Mouse (Mus musculus): ENCODE measurements around the gene Rgs9.
"Not testable (repeated sequence)": the region's sequence is repeated elsewhere in the genome, so short reads cannot be mapped to it uniquely, and the experiment has no call there.

Rgs9 gene

DNA sequence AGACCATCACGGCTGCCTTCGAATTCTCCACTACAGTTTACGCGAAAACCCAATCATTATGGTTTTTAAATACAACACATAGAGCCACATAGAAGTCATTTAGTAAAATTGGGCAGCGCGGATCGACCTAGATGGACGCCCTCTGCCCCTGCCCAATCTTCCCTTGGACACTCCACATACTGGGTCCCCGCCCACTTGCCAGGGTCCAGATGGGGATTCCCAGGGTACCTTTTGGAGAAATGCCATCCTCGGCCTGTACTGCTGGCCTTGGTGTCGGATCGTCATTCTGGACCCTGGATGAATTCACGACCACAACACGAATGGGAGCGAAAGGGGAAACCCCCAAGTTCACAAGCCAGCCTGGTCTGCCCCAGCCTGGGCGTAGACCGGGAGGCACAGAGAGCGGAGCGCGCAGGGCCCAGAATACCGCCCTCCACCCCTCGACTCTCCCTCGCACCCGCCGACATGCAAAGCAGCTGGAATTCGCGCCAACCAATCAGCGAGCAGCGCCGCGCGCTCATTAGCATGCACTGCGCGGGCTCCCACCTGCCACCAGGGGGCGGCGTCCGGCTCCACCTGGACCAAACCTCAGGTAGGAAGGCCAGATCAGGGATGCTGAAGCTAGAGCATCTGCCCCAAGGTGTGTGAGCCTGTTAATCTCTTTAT lies at the start of gene Rgs9:
Gene Rgs9, minus strand, starts transcription at position 420 of the 666 bp plus-strand sequence.
- peak; percentile 87 for DNase-seq (ENCODE audit: low spot score)

DNA sequence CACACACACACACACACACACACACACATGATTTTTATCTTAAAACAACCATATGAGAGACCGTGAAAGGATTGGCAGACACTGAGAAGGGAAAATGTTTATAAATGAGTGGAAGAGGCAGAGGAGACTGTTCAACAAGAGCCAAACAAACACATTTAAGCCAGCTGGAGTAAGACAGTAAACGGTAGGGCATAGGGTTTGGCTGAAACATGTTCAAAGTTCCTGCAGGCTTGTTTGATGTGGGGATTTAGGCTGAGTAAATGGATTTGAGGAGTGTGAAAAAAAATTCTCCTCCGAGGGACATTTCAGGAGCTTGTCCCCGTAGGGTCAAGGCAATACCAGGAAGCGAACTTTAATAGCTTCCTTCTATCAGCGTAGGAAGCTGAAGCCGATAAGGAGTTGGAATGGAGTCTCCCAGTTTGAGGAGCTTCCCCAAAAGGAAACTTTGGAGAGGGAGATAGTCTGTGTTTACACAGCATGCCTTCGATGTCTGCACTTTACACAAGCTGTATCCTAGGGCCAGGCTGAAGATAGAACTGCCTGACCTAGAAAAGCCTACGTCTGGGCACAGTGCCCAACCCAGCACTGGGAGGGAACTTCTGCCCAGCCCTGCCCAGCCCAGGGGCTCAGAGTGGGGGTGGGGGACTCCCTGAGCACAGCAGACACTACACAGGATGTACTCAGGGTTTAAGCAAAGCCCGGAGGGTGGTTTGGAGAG lies 49.5 kb upstream of the Rgs9 start:
- DNase-seq (ENCODE audit: low spot score), result peak; percentile 70

DNA sequence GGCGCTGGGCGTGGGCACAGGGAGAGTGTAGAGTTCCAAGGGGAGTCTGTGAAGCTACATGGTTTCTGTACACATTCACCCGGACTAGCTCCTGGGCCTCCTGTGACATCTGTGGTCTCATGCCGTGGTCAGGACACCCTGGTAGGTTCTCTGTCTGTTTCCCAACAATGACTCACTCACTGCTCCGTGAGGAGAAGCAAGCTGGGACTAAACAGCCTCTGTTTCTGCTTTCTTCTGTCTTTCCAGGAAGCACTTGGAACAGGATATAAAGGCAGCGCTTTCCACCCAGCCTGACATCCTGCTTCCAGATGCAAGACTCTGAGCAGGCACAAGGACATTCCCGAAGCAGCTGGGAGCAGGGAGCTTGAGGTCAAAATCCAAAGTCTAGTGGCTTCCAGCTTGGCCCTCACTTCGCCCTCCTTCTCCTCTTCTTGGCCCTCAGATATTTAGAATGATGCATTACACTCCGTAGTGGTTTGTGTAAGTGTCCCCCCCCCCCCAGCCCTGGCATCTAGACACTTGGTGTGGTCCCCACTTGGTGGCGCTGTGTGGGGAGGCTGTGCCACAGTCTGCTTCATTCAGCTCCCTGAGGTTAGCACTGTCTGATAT lies 46.2 kb upstream of the Rgs9 start:
- no peak for DNase-seq (ENCODE audit: low spot score)

DNA sequence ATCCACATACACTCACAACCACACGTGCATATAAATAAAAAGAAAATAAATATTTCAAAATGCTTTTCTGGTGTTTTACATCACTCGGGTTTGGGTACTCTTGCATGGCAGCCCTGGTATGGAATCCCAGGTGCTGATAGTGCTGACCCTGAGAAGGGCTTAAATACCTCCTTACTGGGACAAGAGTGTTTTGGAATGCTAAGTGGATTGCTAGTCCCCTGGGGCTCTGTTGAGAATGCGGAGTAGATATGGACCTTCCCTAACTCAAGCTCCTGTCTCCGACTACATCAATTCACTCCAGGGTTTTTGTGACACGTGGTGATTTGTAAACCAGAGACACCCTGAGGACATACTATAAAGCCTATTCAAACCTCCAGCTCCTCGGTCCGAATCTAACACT lies 45.6 kb upstream of the Rgs9 start:
- DNase-seq (ENCODE audit: low spot score), result no peak

DNA sequence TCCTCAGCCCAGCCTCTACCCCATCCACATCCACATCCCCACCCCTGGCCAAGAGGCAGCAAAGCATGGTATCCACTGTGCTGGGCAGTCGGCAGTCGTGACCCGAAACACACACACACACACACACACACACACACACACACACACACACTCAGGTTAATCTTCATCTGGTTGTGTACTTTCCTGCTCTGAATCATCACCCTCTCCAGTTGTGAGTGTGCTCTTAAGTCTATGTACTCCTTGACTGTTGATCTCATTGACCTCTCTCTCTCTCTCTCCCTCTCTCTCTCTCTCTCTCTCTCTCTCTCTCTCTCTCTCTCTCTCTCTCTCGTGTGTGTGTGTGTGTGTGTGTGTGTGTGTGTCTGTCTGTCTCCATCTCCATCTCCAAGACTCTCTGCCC lies 44.7 kb upstream of the Rgs9 start:
- not testable (repeated sequence) for DNase-seq (ENCODE audit: low spot score)

DNA sequence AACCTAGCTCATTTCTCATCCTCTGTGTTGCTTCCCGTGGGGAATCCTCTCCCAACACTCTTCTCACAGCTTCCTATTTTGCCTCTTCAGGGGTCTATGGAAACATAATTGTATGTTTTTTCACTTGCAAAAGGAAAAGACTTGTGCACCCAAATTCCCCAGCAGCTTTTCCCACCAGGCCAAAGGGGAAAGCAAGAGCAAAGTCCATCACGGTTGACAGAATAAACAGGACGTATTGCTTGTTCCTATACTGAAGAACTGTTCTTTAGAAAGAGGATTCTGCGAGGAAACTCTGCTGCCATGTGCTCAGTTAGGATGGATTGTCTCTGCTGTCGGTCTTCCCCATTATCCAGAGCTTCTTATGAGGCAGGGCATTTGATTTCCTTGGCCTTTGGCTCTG lies 42.6 kb upstream of the Rgs9 start:
- DNase-seq (ENCODE audit: low spot score), result no peak

DNA sequence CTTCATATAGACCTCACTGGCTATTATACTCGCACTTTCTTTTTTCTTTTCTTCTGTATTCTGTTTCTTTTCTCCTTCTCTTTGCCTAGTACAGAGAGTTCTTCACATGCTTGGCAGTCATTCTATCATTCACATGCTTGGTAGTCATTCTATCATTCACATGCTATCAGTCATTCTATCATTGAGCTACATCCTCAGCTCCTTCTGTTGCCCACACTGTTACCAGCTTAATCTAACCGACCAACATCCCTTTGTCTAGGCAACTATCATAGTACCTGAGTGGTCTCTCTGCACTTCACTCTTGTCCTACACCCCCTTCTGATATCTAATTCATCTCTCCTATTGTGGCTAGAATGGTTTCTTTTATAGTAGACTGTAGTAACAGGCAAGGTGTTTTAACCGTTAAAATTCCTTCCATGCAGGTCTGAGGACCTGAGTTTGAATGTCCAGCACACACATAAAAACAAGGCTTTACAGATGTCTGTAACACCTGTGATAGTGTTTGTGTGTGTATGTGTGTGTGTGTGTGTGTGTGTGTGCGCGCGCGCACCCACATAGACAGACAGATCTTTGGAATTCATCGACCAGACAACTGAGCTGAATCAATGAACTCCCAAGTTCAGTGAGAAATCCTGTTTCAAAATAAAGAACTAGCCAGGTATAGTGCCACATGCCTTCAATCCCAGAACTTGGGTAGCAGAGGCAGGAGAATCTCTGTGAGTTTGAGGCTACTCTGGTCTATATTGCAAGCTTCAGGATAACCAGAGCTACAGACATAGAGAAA lies 41.4 kb upstream of the Rgs9 start:
- DNase-seq (ENCODE audit: low spot score), result no peak

DNA sequence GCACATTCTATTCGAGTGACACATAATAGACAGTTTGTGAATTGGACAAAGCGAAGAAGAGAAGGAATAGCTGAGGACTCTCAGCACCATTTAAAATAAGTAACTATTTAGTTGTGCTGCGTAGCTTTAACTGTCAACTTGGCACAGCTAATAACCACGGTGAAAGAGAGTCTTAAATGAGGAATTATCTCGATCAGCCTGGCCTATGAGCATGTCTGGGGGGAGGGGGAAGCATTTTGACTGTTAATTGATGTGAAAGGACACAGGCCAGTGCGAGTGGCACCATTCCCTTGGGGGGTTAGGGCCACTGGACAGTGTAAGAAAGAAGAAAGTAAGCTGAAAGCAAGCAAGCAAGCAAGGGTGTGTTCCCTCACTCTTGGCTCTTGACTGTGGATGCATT lies 38.0 kb upstream of the Rgs9 start:
- DNase-seq (ENCODE audit: low spot score), result no peak

DNA sequence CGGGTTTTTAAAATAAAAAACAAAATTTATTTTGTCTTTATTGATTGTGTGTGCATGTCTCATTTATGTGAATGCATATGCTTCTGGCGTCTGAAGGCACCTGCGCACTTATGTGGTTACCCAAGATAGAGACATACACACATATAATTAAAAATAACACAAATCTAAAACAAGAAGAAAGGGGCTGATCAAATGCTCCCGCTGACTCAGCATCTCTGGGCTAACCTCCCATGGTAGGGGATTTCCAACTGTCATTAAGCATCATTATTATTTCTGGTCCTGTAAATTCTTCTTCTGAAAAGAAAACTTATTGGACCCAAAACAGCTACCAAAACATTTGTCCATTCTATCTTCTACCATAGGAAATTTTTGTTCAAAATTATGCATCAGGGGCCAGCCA lies 36.8 kb upstream of the Rgs9 start:
- no peak for DNase-seq (ENCODE audit: low spot score)

DNA sequence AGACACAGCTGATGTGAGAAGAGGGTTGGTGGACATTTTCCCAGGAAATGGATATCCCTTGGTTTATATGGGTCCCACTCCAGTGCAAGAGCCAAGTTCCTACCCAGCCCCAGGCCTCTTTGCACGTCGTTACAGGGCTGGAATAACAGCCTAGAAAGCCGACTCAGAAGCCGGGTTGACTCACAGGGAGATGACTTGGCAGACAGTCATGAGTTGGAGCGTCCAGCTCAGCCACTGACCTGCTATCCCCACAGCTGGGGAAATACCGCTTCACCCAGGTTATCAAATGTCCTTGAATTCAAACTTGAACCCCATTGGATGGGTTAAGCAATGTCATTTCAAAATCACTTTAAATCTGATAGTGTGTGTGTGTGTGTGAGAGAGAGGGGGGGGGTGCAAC lies 34.8 kb upstream of the Rgs9 start:
- no peak for DNase-seq (ENCODE audit: low spot score)

DNA sequence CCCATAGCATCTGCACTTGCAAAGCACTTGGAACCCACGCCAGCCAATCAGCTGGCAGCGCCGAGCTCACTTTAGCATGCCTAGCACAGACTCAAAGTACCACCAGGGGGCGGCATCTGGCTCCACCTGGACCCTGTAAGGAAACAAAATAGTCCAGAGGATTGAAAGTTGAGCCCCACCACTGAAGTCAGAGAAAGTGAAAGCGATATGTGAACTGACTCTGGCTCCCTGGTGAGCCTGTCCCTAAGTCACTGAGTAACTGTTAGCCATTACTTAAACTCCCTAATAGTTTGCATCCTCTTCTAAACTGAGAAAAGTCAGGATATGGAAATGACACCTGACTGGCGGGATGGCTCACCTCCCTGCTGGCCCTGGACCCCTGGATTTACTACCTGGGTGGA lies 33.5 kb upstream of the Rgs9 start:
- peak; percentile 91 for DNase-seq (ENCODE audit: low spot score)

DNA sequence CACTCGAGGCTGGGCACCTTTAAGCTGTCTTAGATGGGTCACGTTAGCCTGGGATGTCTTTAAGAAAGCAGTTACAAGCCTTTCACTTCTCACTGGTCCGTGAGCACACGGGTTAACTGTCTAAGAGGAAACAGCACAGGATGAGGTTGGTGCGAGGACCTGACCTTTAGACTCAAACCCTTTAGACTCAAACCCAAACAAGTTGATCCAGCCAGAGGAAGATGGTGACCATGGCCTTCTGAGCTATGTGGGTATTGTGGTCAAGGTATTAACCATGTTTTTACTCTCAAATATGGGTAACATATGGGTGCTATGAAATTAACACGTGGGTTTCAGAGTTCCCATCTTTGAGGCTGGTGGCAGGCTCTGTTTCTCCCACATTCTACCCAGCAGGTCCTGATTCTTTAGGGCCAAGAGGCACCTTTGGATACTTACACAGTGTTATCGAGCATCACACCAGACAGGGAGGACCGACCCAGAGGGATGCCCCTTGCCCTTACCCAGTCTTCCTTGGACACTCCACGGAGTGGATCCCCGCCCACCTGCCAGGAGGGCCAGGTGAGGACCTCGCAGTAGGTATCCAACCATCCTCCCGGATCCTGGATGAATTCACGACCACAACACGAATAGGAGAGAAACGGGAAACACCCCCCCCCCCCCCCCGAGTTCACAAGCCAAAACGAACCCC lies 32.9 kb upstream of the Rgs9 start:
- no peak for DNase-seq (ENCODE audit: low spot score)

DNA sequence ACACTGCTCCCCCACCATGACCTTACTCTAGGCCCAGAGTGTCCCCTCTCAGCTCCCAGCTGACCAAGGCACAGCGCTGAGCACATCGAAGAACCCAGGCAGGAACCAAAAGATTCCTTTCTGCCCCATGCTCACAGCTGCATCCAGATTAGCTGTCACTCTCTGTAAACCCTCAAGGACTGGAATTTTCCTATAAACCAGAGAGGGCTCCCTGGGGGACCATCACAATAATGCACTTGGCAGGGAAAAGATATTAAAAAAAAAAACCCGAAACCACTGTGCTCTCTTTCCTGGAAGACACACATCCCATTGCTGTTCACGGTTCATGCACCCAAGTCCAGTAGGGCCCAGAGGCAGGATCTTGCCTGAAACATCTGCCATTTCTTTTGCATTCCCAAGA lies 31.4 kb upstream of the Rgs9 start:
- DNase-seq (ENCODE audit: low spot score), result no peak

DNA sequence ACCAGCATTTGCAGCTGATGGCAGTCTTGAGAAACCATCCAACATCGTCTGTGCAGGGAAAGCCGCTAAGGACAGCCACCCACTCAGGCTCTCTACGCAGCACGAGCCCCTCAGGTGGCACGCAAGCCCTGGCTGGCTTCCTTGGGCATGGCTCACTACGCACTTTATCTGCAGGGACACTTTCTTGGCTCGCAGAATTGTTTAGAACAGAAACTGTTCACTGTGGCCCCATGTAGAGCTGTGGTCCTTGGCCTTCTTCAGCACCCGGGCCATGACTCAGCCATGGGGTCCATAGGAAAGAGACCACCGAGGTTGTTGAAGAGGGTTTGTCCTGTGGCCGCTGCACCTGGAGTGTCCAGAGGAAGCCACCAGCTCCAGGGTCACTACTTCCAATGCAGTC lies 30.0 kb upstream of the Rgs9 start:
- DNase-seq (ENCODE audit: low spot score), result no peak

DNA sequence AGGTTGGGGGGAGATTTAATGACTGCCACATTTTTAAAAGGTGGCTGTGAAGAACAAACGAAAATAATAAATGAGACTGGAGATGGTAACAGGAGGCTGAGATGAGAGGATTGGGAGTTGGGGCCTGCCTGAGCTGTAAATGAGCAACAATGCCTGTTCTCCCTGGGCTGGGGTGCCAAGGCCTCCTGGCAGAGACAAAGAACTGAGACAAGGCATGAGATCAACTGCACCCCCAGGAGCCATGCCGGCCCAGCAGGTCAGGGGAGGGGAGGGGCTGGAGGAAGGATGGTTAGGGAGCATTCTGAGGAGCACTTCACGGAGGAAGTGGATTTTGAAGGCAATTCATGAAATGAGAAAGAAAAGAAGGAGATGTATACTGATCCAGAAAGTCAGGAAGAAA lies 29.5 kb upstream of the Rgs9 start:
- DNase-seq (ENCODE audit: low spot score), result no peak

DNA sequence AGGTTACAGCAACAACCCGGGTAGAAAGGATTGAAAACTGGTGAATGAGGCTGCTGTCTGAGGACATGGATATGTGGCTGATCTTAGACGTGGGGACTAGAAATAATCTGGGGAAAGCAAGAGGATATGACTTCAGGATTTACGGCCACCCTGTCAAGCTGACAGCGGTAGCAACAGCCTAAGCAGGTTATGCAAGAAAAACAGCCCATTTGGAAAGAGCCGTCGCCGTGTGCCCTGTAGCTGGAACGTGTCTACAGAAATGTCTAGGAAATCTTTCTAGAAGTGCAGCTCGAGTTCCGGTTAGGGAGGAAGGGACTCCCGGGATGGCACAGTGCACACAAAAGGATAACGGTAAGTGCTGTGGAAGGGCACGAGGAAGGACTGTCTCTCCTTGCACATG lies 28.3 kb upstream of the Rgs9 start:
- no peak for DNase-seq (ENCODE audit: low spot score)

DNA sequence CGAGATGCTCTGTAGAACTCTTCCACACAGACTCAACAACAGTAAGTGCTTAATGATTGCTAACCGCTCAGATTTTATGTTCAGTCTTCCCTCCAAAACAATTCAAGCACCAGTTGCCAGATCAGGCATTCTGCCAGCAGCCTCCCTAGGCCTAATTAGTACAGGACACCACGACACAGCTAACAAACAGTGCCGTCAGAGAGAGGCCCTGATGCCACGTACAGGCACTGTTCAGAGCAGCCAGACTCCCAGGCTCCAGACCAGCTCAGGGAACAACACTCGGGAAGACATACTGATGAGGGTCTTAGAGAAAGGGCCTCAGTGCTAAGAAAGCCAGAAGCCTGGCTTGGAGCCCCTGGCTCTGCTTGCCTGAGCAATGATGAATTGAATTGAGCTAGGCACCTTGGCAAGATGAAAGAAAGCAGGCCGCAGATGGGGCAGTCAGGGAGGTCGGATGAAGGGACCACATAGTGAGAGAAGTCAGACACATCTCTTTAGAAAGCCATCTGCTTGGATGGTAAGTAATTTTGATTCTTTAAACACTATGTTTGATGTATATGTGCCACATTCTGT lies 22.5 kb upstream of the Rgs9 start:
- DNase-seq (ENCODE audit: low spot score), result no peak

DNA sequence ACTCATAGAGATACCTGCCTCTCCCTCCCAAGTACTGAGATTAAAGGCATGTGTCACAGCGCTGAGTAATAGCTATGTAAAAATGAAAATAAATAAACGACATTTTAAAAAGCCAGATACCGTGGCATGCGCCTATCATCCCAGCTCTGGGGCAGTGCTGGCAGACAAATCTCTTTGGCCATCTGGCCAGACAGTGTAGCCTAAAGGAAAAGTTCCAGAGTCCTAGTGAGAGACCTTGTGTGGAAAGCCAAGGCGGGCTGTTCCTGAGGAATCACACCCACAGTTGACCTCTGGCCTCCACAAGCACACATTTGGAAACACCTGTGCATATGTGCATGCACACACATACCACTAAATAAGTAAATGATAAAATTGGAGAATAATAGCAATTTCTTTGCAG lies 22.0 kb upstream of the Rgs9 start:
- no peak for DNase-seq (ENCODE audit: low spot score)

DNA sequence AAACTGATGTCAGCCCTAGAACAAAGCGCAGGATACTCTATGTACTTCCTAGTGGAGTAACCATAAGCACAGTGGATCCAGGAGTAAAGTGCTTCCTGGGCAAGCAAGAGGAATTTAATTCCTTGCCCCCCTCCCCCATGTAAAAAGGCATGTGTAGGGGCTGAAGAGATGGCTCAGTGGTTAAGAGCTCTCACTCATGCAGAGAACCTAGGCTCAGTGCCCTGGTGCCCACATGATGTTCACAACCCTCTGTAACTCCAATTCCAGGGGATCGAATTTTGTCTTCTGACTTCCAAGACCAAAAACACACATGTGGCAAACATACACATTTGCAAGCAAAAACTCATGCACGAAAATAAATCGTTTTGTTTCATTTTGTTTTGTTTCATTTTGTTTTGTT lies 21.5 kb upstream of the Rgs9 start:
- no peak for DNase-seq (ENCODE audit: low spot score)

DNA sequence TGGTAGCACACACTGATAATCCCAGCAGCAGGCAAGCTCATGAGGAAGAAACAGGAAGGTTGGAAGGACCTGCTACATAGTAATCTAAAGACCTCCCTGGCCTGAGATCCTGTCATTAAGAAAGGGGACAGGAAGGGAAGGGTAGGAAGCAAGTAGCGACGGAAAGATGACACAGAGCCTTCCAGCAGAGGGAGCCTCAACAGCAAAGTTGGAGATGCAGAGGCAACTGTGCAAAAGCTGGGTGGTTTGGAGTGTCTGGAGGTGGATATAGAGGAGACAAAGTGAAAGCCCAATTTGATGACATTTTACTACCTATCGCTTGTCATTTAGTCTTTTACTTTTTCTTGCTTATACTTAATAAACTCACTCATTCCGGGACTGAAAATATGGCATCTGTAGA lies 19.0 kb upstream of the Rgs9 start:
- no peak for DNase-seq (ENCODE audit: low spot score)

DNA sequence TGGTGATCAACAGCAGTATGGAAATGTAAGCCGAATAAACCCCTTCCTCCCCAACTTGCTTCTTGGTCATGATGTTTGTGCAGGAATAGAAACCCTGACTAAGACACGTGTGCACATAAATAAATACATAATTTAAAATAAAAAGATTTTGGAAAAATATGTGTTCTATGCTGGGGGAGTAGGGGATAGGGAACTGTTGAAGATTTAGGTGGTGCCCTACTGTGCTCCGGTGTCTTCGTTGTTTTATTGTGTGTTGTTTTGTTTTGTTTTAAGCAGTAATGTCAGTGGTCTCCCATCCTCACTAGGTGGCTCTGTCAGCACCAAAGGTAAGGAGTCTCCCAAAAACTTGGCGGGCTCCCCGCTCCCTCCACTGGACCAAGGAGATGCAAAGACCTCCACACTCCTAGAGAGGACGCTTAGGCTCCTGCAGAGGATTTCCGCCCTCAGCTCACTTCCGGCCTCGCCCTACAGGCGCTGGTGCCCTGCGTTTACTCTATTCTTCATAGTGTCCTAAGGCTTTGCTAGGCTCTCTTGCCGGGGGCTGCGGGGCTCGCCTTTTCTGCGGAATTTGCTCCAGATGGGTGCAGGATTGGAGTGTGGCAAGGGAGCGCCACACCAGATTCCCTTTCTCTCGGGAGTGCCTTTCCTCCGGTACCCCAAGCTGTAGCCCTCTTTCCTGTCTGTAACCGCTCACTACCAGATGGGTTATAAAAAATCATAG lies 14.1 kb upstream of the Rgs9 start:
- peak; percentile 59 for DNase-seq (ENCODE audit: low spot score)

Data from ovary, postnatal 14 days (tissue).